Mouse (Mus musculus): ENCODE measurements at regions not wholly inside any gene's neighbourhood (a gene's known extent, or its start where the extent isn't known, plus 50 kb on each side); places are given as distances from the start of the nearest gene placed in this dataset.

DNA sequence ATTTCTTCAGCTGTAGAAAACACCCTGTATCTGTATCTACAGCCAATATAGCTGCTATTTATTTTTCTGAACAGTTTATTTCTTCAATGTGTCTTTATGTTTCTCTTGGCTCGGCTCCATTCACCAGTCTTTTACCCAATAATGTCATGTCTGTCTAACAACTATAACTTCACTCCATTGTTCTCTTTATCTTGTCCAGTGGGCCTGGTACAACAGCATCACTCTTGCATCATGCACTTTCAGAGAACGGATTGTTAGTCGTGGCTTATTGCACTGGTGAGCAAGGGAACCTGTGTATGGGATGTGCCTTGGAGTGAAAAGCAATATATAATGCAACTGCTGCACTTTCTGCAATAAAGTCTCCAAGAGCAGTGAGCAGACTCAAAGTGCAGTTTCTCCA is 299.6 kb upstream of the Marcks start:
- Histone ChIP-seq H3K36me3 (no peaks in the 10 kb centered on the region), H3K4me3 (no peak overlapping the region), H3K4me1 (peaks cover 23% of the 10 kb centered on the region), H3K27me3 (ENCODE audit: low read depth, poor library complexity, severe bottlenecking) (no peaks in the 10 kb centered on the region), H3K27ac (no peak overlapping the region), H3K9me3 (replicated peaks) (no peaks in the 10 kb centered on the region)
- 80% methylated on average over 3 of the region's 3 CpGs for WGBS
- DNase-seq (ENCODE audit: low spot score), result no peak

- Histone ChIP-seq H3K27me3 (ENCODE audit: low read depth, poor library complexity, severe bottlenecking) (no peaks in the 10 kb centered on the region), H3K4me1 (peaks cover 23% of the 10 kb centered on the region), H3K36me3 (no peaks in the 10 kb centered on the region), H3K4me3 (no peak overlapping the region), H3K9me3 (replicated peaks) (no peaks in the 10 kb centered on the region), H3K27ac (no peak overlapping the region)
- DNase-seq (ENCODE audit: low spot score), result no peak
Measured at GRCm38 (mm10) chr10:37436849-37437248, 298.1 kb upstream of the Marcks start.

DNA sequence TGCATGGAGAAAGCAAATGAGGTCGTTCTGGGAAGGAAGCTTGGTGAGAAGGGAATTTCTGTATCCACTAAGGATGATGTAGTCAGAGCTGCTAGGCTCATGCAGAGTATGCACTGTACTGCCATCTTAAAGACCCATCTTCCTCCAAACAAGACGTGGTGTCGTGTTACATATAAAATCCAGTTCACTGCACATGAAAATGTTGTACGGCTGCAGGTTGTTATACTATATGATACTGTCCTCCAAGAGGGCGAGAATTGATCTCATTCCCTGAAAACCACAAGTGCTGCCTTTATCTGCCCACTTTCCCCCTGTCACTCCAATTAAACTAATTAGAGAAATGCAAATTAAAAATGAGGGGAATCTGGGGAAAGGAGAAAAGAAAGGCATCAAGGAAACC is 295.5 kb upstream of the Marcks start:
- Histone ChIP-seq H3K27ac (no peak overlapping the region), H3K4me3 (no peak overlapping the region), H3K4me1 (peaks cover 23% of the 10 kb centered on the region), H3K9me3 (replicated peaks) (no peaks in the 10 kb centered on the region), H3K36me3 (no peaks in the 10 kb centered on the region), H3K27me3 (ENCODE audit: low read depth, poor library complexity, severe bottlenecking) (no peaks in the 10 kb centered on the region)
- DNase-seq (ENCODE audit: low spot score), result no peak
- WGBS, result 78% methylated on average over 5 of the region's 5 CpGs

DNA sequence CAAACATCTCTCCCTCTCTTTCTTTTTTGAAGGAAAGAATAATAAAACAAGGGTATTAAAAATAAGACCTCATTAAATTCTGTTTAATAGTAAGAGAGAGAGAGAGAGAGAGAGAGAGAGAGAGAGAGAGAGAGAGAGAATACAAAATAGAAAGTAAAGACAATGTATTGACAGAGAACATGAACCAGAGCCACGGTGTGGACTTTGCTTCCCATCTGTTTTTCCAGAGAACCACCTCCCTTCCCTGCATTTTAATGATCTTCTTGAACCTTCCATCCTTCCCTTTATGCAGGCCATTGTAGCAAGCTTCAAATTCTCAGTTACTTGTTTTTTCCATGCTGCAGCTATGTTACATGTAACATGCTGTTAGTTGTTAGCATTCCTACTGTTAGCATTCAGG is 284.3 kb upstream of the Marcks start:
- WGBS, result 58% methylated on average over 1 of the region's 1 CpGs
- H3K36me3 ChIP-seq, result no peaks in the 10 kb centered on the region
- H3K27ac ChIP-seq, result no peak overlapping the region
- no peaks in the 10 kb centered on the region for H3K27me3 ChIP-seq (ENCODE audit: low read depth, poor library complexity, severe bottlenecking)
- no peak overlapping the region for H3K4me3 ChIP-seq
- no peak for DNase-seq (ENCODE audit: low spot score)
- 0 out of 2 replicates have a peak, but pooled peaks cover 7% of the 10 kb centered on the region for H3K4me1 ChIP-seq
- no peaks in the 10 kb centered on the region for H3K9me3 ChIP-seq (replicated peaks)

- no peak overlapping the region for H3K27ac ChIP-seq
- H3K9me3 ChIP-seq (replicated peaks), result no peaks in the 10 kb centered on the region
- H3K4me1 ChIP-seq, result 0 out of 2 replicates have a peak, but pooled peaks cover 7% of the 10 kb centered on the region
- H3K4me3 ChIP-seq, result no peak overlapping the region
- 74% methylated on average over 2 of the region's 2 CpGs for WGBS
- H3K27me3 ChIP-seq (ENCODE audit: low read depth, poor library complexity, severe bottlenecking), result no peaks in the 10 kb centered on the region
- H3K36me3 ChIP-seq, result no peaks in the 10 kb centered on the region
- no peak for DNase-seq (ENCODE audit: low spot score)
Measured at GRCm38 (mm10) chr10:37422612-37423011, 283.9 kb upstream of the Marcks start.

- H3K27me3 ChIP-seq (ENCODE audit: low read depth, poor library complexity, severe bottlenecking), result no peaks in the 10 kb centered on the region
- no peaks in the 10 kb centered on the region for H3K9me3 ChIP-seq (replicated peaks)
- no peak for DNase-seq (ENCODE audit: low spot score)
- no peak overlapping the region for H3K4me3 ChIP-seq
- H3K36me3 ChIP-seq, result no peaks in the 10 kb centered on the region
- no peaks in the 10 kb centered on the region for H3K4me1 ChIP-seq
- no peak overlapping the region for H3K27ac ChIP-seq
- 65% methylated on average over 1 of the region's 1 CpGs for WGBS
Measured at GRCm38 (mm10) chr10:37416321-37416720, 277.6 kb upstream of the Marcks start.

GRCm38 (mm10) chr10:37412401-37412800 is 273.7 kb upstream of the Marcks start:
- no peak overlapping the region for H3K27ac ChIP-seq
- no peaks in the 10 kb centered on the region for H3K36me3 ChIP-seq
- H3K4me3 ChIP-seq, result no peak overlapping the region
- no peaks in the 10 kb centered on the region for H3K4me1 ChIP-seq
- DNase-seq (ENCODE audit: low spot score), result no peak
- 89% methylated on average over 1 of the region's 1 CpGs for WGBS
- no peaks in the 10 kb centered on the region for H3K27me3 ChIP-seq (ENCODE audit: low read depth, poor library complexity, severe bottlenecking)
- no peaks in the 10 kb centered on the region for H3K9me3 ChIP-seq (replicated peaks)

GRCm38 (mm10) chr10:37409749-37410148 is 271.0 kb upstream of the Marcks start:
- 54% methylated on average over 1 of the region's 1 CpGs for WGBS
- Histone ChIP-seq H3K4me3 (no peak overlapping the region), H3K4me1 (no peaks in the 10 kb centered on the region), H3K27ac (no peak overlapping the region), H3K9me3 (replicated peaks) (no peaks in the 10 kb centered on the region), H3K27me3 (ENCODE audit: low read depth, poor library complexity, severe bottlenecking) (no peaks in the 10 kb centered on the region), H3K36me3 (no peaks in the 10 kb centered on the region)
- DNase-seq (ENCODE audit: low spot score), result no peak

- WGBS, result 90% methylated on average over 2 of the region's 2 CpGs
Measured at GRCm38 (mm10) chr10:37407487-37407886, 268.8 kb upstream of the Marcks start.

GRCm38 (mm10) chr10:37404933-37405332 is 266.2 kb upstream of the Marcks start:
- Histone ChIP-seq H3K36me3 (no peaks in the 10 kb centered on the region), H3K27me3 (ENCODE audit: low read depth, poor library complexity, severe bottlenecking) (no peaks in the 10 kb centered on the region), H3K9me3 (replicated peaks) (no peaks in the 10 kb centered on the region), H3K4me1 (peaks cover 13% of the 10 kb centered on the region), H3K4me3 (no peak overlapping the region), H3K27ac (no peak overlapping the region)
- DNase-seq (ENCODE audit: low spot score), result no peak
- WGBS, result 88% methylated on average over 4 of the region's 4 CpGs

More at GRCm38 (mm10) chr10:37407487-37407886, 268.8 kb upstream of the Marcks start:
- Histone ChIP-seq H3K4me3 (no peak overlapping the region), H3K27ac (no peak overlapping the region), H3K9me3 (replicated peaks) (no peaks in the 10 kb centered on the region), H3K4me1 (no peaks in the 10 kb centered on the region), H3K27me3 (ENCODE audit: low read depth, poor library complexity, severe bottlenecking) (no peaks in the 10 kb centered on the region), H3K36me3 (no peaks in the 10 kb centered on the region)
- DNase-seq (ENCODE audit: low spot score), result no peak

DNA sequence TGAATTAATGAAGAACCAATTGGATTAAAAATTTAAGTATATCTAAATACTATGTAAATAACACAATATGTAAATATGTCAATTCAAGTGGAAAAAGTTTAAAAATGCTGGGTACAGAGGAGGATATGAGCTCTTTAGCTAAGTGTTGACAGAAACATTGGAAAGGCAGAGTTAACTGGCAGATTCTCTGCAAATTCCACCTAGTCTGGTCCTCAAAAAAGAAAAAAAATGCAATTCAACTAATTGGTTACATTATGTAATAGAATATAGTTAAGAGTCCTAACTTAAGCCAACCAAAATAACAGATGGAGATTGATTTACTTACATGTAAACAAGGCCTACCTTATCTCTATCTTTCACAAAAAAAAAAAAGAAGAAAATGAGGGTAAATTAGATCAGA is 265.7 kb upstream of the Marcks start:
- H3K4me3 ChIP-seq, result no peak overlapping the region
- peaks cover 14% of the 10 kb centered on the region for H3K4me1 ChIP-seq
- no peaks in the 10 kb centered on the region for H3K36me3 ChIP-seq

GRCm38 (mm10) chr10:37402376-37402775 is 263.7 kb upstream of the Marcks start:
- WGBS, result 98% methylated on average over 1 of the region's 1 CpGs

More for the DNA sequence above, 265.7 kb upstream of the Marcks start:
- DNase-seq (ENCODE audit: low spot score), result no peak
- H3K9me3 ChIP-seq (replicated peaks), result no peaks in the 10 kb centered on the region
- H3K27ac ChIP-seq, result no peak overlapping the region
- H3K27me3 ChIP-seq (ENCODE audit: low read depth, poor library complexity, severe bottlenecking), result no peaks in the 10 kb centered on the region

DNA sequence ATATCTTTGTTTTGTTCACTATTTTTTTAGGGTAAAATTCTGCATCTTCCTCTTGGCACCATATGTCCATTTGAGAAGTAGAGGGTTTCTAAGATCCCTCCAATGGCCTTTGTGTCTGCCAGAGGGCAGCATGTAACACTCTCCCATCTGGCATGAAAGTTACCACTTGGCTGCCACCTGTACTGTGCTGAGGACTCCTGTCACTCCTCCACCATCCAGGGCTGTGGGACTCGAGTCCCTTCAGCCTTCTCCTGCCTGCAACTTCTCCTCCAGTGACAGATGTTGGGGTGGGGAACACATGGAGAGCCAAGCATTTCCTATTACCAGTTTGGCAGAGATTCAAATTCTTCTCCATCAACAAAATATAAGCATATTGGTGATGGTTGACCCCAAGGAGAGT is 262.3 kb upstream of the Marcks start:
- Histone ChIP-seq H3K4me1 (peaks cover 35% of the 10 kb centered on the region), H3K9me3 (replicated peaks) (no peaks in the 10 kb centered on the region), H3K27me3 (ENCODE audit: low read depth, poor library complexity, severe bottlenecking) (no peaks in the 10 kb centered on the region), H3K4me3 (no peak overlapping the region), H3K36me3 (no peaks in the 10 kb centered on the region), H3K27ac (no peak overlapping the region)
- WGBS, result 25% methylated on average over 1 of the region's 1 CpGs
- DNase-seq (ENCODE audit: low spot score), result no peak

More at GRCm38 (mm10) chr10:37402376-37402775, 263.7 kb upstream of the Marcks start:
- Histone ChIP-seq H3K36me3 (no peaks in the 10 kb centered on the region), H3K27ac (no peak overlapping the region), H3K27me3 (ENCODE audit: low read depth, poor library complexity, severe bottlenecking) (no peaks in the 10 kb centered on the region), H3K4me3 (no peak overlapping the region), H3K4me1 (peaks cover 27% of the 10 kb centered on the region), H3K9me3 (replicated peaks) (no peaks in the 10 kb centered on the region)
- no peak for DNase-seq (ENCODE audit: low spot score)

- Histone ChIP-seq H3K9me3 (replicated peaks) (no peaks in the 10 kb centered on the region), H3K27ac (no peak overlapping the region), H3K27me3 (ENCODE audit: low read depth, poor library complexity, severe bottlenecking) (no peaks in the 10 kb centered on the region), H3K36me3 (no peaks in the 10 kb centered on the region), H3K4me1 (peaks cover 35% of the 10 kb centered on the region), H3K4me3 (no peak overlapping the region)
- DNase-seq (ENCODE audit: low spot score), result no peak
- WGBS, result 5% methylated on average over 4 of the region's 4 CpGs
Measured at GRCm38 (mm10) chr10:37400379-37400778, 261.7 kb upstream of the Marcks start.
